Mouse (Mus musculus) heart, postnatal 14 days (tissue): ENCODE data around the gene Ssxb6. TPM values are rescaled to one million over a fixed set of nuclear protein-coding genes. Genes with fewer than 3 reads are reported as not detected.
"Not testable (repeated sequence)": the region's sequence is repeated elsewhere in the genome, so short reads cannot be mapped to it uniquely, and the experiment has no call there.

Experiments used
- DNase-seq, 2 experiments: peaks; one replicate each; pipeline ENCODE4 v3.0.0; 2021 to 2022
- intact Hi-C: fragments of 180-260 bp; cut with DNase I; formaldehyde crosslinking; loops from one replicate; pipeline ENCODE4 v1.15.1; 2025
- long read RNA-seq, 2 experiments: library from polyadenylated mRNA; stranded (forward); transcript quantifications; one replicate each; pipeline ENCODE4 v2.0.0; 2021
- total RNA-seq, 2 experiments: library from RNA; stranded (reverse); gene quantifications; 2 replicates each; pipeline ENCODE4 v1.2.3; 2021

Ssxb6 gene
- total RNA-seq = not detected
- long read RNA-seq, experiment 1 = 0 reads
- long read RNA-seq, experiment 2 = 0 reads

DNA sequence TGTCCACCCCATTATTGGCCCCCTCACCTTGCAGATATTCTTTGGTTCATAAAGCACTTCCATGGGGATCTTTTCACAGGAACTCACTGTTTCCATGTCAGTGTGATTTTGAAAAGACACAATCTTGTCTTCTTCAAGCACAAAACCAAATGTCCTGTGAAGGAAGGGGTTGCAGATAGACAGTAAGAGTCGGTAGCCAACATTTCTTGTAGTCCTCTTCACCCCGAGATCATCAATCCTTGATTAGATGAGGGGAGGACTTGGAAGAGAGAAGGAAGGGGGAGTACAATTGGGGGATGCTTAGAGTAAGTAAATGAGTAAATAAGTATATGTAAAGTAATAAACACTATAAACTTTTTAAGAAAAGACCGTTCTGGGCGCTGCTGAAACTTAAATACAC lies at the start of gene Ssxb6:
TSS of gene Ssxb6 (minus strand) at position 101 of the 400 bp plus-strand sequence.
- intact Hi-C loops = loop anchor here (10.0 kb wide), 1 partner anchor 117 kb away; no protein-coding TSS in a partner anchor
- DNase-seq = not testable (repeated sequence)

DNA sequence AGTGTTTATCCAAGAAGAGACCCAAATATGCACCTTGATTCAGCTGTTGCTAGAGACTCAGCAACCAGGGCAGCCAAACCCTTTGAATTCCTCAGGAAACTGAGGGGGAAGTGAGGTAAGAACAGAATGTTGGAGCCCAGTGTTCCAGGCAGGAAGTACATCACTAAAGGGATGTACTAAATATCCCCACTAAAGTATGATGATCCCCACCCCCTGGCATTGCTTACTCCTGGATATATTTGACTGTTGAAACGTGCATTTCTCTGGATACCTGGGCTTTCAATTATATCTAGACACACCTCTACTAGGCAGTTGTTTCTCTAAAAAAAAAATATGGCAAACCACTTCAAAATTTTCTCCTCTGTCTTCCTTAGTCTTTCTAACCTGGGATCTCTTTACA lies 43.7 kb upstream of the Ssxb6 start, which contains the start of gene Ssxb3:
TSS of gene Ssxb3 (minus strand) at position 101 of the 400 bp plus-strand sequence.
- DNase-seq, intact Hi-C loops: not testable (repeated sequence)

DNA sequence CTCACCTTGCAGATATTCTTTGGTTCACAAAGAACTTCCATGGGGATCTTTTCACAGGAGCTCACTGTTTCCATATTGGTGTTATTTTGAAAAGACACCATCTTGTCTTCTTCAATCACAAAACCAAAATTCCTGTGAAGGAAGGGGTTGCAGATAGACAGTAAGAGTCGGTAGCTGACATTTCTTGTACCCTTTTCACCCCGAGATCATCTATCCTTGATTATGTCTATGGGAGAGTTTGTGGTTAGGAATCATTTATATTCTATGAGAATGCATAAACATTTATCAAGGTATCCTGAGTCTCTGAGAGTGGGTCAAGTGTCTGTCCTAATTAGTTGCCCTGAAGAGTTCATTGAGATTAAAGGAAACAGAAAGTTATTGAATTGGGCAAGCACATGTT lies 23.2 kb downstream of the Ssxb6 start, which contains the start of gene Gm14459:
TSS of gene Gm14459 (minus strand) at position 101 of the 400 bp plus-strand sequence.
- no peak for DNase-seq
- intact Hi-C loops = no loop called here

Other genes starting within 250 kb of the Ssxb6 start
- not detected for gene Ssxb10, start 220.8 kb downstream of the Ssxb6 start, total RNA-seq
- not detected for gene Ssxb9, start 181.3 kb downstream of the Ssxb6 start, total RNA-seq
- not detected for gene Ssxb1, start 134.9 kb downstream of the Ssxb6 start, total RNA-seq
- not detected for gene Ssxb2, start 86.5 kb downstream of the Ssxb6 start, total RNA-seq
- gene Gm14459, start 23.3 kb downstream of the Ssxb6 start, total RNA-seq = not detected
- gene Ssxb3, start 43.6 kb upstream of the Ssxb6 start, total RNA-seq = not detected
- not detected for gene Ssxb8, start 142.6 kb upstream of the Ssxb6 start, total RNA-seq
- gene Ssx9, start 200.2 kb upstream of the Ssxb6 start, total RNA-seq = not detected